Mouse (Mus musculus): ENCODE data around the gene Zfp871. TPM values are rescaled to one million over a fixed set of nuclear protein-coding genes. Genes with fewer than 3 reads are reported as not detected.

The Zfp871 gene
- polyA plus RNA-seq (2012; rRNA removed): 1.2 and 2.9 TPM in 2 replicates

GRCm38 (mm10) chr17:32788094-32788559 is at the start of gene Zfp871:
Zfp871 (minus strand) TSS chr17:32788287.

GRCm38 (mm10) chr17:32829540-32830417 is 41.7 kb upstream of the Zfp871 start, which contains the start of gene Zfp799:
Zfp799 (minus strand) TSS chr17:32830261.

GRCm38 (mm10) chr17:32809544-32810374 is 21.7 kb upstream of the Zfp871 start, which contains the start of gene Zfp811:
Zfp811 (minus strand) TSS chr17:32809931.

Other genes starting within 250 kb of the Zfp871 start
- gene Cyp4f37, start 167.0 kb downstream of the Zfp871 start, polyA plus RNA-seq (2012; rRNA removed): 0.03 TPM in 1 of 2 replicates, not detected in the other
- gene Cyp4f40, start 129.4 kb downstream of the Zfp871 start, polyA plus RNA-seq (2012; rRNA removed): 0.08 and 0.14 TPM in 2 replicates
- 0.17 and 0.59 TPM in 2 replicates for gene Cyp4f15, start 102.7 kb downstream of the Zfp871 start, polyA plus RNA-seq (2012; rRNA removed)
- 0.03 and 0.04 TPM in 2 replicates for gene Zfp811, start 21.6 kb upstream of the Zfp871 start, polyA plus RNA-seq (2012; rRNA removed)
- gene Zfp799, start 42.0 kb upstream of the Zfp871 start, polyA plus RNA-seq (2012; rRNA removed): 0.49 and 0.54 TPM in 2 replicates
- gene Zfp870, start 103.4 kb upstream of the Zfp871 start, polyA plus RNA-seq (2012; rRNA removed): 0.08 and 0.13 TPM in 2 replicates
- gene Cyp4f14, start 129.1 kb upstream of the Zfp871 start, polyA plus RNA-seq (2012; rRNA removed): 0.14 and 0.17 TPM in 2 replicates
- gene Cyp4f13, start 159.1 kb upstream of the Zfp871 start, polyA plus RNA-seq (2012; rRNA removed): 26.1 and 29.8 TPM in 2 replicates
- gene Zfp472, start 177.5 kb upstream of the Zfp871 start, polyA plus RNA-seq (2012; rRNA removed): 0.09 and 0.18 TPM in 2 replicates
- gene Zfp952, start 204.8 kb upstream of the Zfp871 start, polyA plus RNA-seq (2012; rRNA removed): 0.12 and 0.41 TPM in 2 replicates
- 0.03 TPM in 1 of 2 replicates, not detected in the other for gene Zfp763, start 245.1 kb upstream of the Zfp871 start, polyA plus RNA-seq (2012; rRNA removed)

Measured in stomach, adult 2 months (tissue).